Mouse (Mus musculus) hindbrain, postnatal 0 days (tissue): ENCODE results near the gene Tmed6. TPM values are rescaled to one million over a fixed set of nuclear protein-coding genes. Genes with fewer than 3 reads are reported as not detected.

Experiments used
- ATAC-seq: fragments of 200-750 bp; cut with Nextera tagmentation; 2 replicates; pipeline ENCODE4 v1.8.0; 2017; ENCODE audit warnings: mild to moderate bottlenecking, moderate TSS enrichment, moderate library complexity
- DNase-seq: peaks from one replicate; pipeline ENCODE4 v3.0.0-alpha.2; 2015; ENCODE audit warnings: low spot score
- H3K27ac ChIP-seq: fragments of 300-500 bp; sonication (generic); 2 replicates; pipeline ENCODE4 v1.5.1; 2014; ENCODE audit warnings: mild to moderate bottlenecking
- H3K27me3 ChIP-seq: fragments of 300-500 bp; sonication (generic); 2 replicates; pipeline ENCODE4 v1.6.1; 2014; ENCODE audit warnings: low read length, mixed read lengths; ENCODE audit not compliant: insufficient read depth
- H3K36me3 ChIP-seq: fragments of 300-500 bp; sonication (generic); 2 replicates; pipeline ENCODE4 v1.6.1; 2014; ENCODE audit warnings: low read length, mixed read lengths; ENCODE audit not compliant: insufficient read depth
- H3K4me1 ChIP-seq: fragments of 300-500 bp; sonication (generic); 2 replicates; pipeline ENCODE4 v1.6.1; 2014; ENCODE audit warnings: antibody characterized with exemption, low read length, mixed read lengths; ENCODE audit not compliant: insufficient read depth
- H3K4me2 ChIP-seq: fragments of 300-500 bp; sonication (generic); 2 replicates; pipeline ENCODE4 v1.6.1; 2014; ENCODE audit warnings: low read depth, mild to moderate bottlenecking, low read length, moderate library complexity, mixed read lengths
- H3K4me3 ChIP-seq: fragments of 300-500 bp; sonication (generic); 2 replicates; pipeline ENCODE4 v1.5.1; 2014; ENCODE audit warnings: low read length
- H3K9ac ChIP-seq: fragments of 300-500 bp; sonication (generic); replicated peaks from 2 replicates; pipeline ENCODE4 v1.6.1; 2014; ENCODE audit warnings: mild to moderate bottlenecking, low read length, moderate library complexity, mixed read lengths
- H3K9me3 ChIP-seq: fragments of 300-500 bp; sonication (generic); 2 replicates; pipeline ENCODE4 v1.6.1; 2016; ENCODE audit warnings: low read length, mixed read lengths
- CTCF ChIP-seq: IDR thresholded peaks from 2 replicates; pipeline ENCODE4 v1.5.1; 2016; ENCODE audit warnings: antibody characterized with exemption, control low read depth, low read depth
- WGBS: fragments of 180-500 bp; shearing (Covaris S2); extraction: QIAGEN DNeasy Blood & Tissue Kit; methylation state at CpG from one replicate; pipeline ENCODE4 v1.1.7; 2014; 5-methylcytosine and 5-hydroxymethylcytosine counted together
- polyA plus RNA-seq: library from polyadenylated mRNA; unstranded; fragments of >200 nt; fragmentation: Nextera tagmentation; extraction: Ambion mirVana; gene quantifications from 2 replicates; pipeline ENCODE4 v1.2.1, GENCODE M21; 2015
- total RNA-seq: library from RNA; depleted of rRNA; stranded (reverse); fragments of >200 nt; gene quantifications from 2 replicates; pipeline ENCODE4 v1.2.3, GENCODE M21; 2014; rRNA removed

Gene Tmed6
- total RNA-seq (not detected in 2 replicates), polyA plus RNA-seq (not detected in 2 replicates)

DNA sequence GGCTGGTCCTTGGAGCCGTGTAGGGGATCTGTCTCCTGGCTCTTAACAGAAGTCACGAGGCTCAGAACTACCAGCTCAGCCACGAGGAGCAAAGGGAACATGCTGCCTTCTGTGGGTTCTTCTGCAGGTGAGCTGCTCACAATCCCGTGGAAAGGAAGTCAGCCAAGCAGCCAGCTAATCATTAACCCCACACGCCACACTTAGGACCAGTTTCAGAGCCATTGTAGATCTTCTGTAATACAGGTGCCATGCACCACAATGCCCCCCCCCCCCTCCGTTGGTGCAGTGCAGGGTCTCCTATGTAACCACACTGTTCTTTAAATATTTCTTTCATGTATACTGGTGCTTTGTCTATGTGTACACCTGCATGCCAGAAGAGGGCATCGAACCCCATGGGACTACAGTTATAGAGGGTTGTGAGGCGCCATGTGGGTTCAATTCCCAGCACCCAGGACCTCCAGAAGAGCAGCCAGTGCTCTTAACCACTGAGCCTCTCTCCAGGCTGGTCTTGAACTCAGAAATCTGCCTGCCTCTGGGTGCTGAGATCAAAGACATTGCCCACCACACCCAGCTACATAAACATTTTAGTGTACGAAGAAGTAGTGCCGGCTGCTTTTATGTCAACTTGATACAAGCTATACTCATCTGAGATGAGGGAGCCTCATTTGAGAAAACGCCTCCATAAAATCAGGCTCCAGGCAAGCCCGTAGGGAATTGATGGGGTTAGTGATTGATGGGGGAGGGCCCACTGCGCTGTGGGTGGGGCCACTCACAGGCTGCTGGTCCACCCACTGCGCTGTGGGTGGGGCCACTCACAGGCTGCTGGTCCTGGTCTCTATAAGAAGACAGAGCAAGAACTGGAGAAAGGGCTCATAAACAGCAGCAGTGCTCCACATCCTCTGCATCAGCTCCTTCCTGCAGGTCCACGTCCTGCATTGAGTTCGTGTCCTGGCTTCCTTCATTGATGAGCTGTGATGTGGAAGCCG lies at the start of gene Tmed6:
Gene Tmed6, minus strand, starts transcription at position 134 of the 986 bp plus-strand sequence.
- no peak for ATAC-seq
- Histone ChIP-seq H3K4me3 (no peak within 1 kb of the TSS), H3K36me3 (peaks cover 13% of the 10 kb centered on the region), H3K27me3 (no peaks in the 10 kb centered on the region), H3K27ac (no peak within 1 kb of the TSS), H3K9me3 (no peaks in the 10 kb centered on the region), H3K4me1 (no peaks in the 10 kb centered on the region), H3K9ac (no peak within 1 kb of the TSS), H3K4me2 (no peak within 1 kb of the TSS)
- no peak for DNase-seq
- no peak for TF ChIP-seq CTCF
- WGBS: 63% methylated on average over 17 of the region's 17 CpGs

DNA sequence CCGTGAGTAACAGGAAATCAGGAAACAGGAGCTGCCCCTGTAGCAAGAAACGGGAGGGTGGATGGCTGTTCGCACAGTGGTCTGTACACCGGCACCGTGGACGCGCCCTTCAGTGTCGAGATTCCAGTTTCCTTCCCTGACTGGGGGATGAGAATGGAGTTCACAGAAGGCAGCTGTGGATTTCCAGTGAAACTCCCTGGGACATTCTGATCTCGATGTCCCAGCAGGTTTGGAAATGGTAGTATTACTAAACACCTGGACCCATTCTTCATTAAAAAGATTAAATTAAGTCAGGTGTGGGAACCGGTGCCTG lies 49.5 kb upstream of the Tmed6 start:
- TF ChIP-seq CTCF: no peak
- H3K27me3 ChIP-seq: no peaks in the 10 kb centered on the region
- DNase-seq (no peak), ATAC-seq (no peak)
- H3K36me3 ChIP-seq: no peaks in the 10 kb centered on the region
- H3K27ac ChIP-seq: no peak overlapping the region
- no peaks in the 10 kb centered on the region for H3K9me3 ChIP-seq
- no peak overlapping the region for H3K4me2 ChIP-seq
- H3K4me1 ChIP-seq: no peaks in the 10 kb centered on the region
- no peak overlapping the region for H3K9ac ChIP-seq
- H3K4me3 ChIP-seq: no peak overlapping the region
- WGBS: 82% methylated on average over 10 of the region's 10 CpGs

DNA sequence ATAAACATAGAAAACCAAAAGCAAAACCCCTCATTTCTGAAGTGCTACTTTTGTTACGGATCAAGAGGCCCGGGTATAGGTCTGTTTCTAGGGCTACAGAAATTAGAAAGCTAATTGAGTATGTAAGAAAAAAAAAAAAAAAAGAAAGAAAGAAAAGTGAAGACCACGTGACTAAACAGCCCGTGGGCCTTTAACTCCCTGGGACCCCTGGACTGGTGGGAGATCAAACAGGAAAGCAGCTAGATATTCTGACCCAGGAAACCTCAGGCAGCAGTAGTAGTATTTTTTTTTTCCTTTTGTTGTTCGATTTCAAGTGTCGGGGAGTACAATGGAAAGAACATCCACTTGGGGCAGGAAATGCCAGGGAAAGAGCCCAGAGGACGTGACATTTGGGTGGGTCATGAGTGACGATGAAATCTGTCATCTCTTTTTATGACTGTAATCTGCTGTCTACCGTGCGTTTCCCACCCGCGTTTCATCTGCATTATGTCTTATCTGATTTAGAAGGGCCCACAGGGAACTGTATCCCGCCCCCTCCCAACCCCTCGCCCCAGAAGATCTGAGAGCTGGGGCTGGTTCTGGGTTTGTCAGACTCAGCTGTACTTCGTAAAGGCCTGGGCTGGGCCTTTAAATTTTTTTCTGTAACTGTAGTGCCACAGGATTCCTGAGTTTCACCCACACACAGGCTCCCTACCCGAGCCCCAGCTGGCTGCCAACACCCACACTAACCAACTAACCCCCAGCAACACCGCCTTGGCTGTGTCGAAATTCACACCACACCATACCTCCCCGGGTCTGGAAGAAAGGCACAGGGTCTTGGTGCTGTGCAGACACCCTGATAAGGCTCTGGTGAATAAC lies 48.9 kb upstream of the Tmed6 start:
- Histone ChIP-seq H3K4me2 (no peak overlapping the region), H3K4me3 (no peak overlapping the region), H3K27me3 (no peaks in the 10 kb centered on the region), H3K36me3 (no peaks in the 10 kb centered on the region), H3K27ac (no peak overlapping the region), H3K9me3 (no peaks in the 10 kb centered on the region), H3K9ac (no peak overlapping the region), H3K4me1 (no peaks in the 10 kb centered on the region)
- WGBS: 51% methylated on average over 19 of the region's 19 CpGs
- TF ChIP-seq CTCF: no peak
- no peak for DNase-seq
- ATAC-seq: no peak

DNA sequence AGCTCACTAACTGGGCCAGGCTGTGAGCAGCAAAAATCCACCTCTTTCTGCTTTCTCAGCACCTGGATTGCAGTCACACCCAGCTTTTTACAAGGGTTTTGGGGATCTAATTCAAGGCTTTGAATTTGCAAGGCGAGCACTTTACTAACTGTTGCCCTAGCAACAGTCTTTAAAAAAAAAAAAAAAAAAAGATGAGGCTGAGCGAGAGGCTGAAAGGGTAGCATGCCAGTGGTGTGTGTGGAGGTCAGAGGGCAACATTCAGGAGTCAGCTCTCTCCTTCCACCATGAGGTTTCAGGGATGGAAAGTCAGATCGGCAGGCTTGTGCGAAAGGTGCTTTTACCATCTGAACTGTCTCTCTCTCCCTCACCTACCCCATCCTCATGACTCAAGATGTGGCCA lies 47.8 kb upstream of the Tmed6 start:
- Histone ChIP-seq H3K27me3 (no peaks in the 10 kb centered on the region), H3K4me2 (no peak overlapping the region), H3K36me3 (no peaks in the 10 kb centered on the region), H3K4me1 (no peaks in the 10 kb centered on the region), H3K27ac (no peak overlapping the region), H3K9me3 (no peaks in the 10 kb centered on the region), H3K4me3 (no peak overlapping the region), H3K9ac (no peak overlapping the region)
- 63% methylated on average over 3 of the region's 4 CpGs for WGBS
- DNase-seq (no peak), ATAC-seq (no peak)
- no peak for TF ChIP-seq CTCF

DNA sequence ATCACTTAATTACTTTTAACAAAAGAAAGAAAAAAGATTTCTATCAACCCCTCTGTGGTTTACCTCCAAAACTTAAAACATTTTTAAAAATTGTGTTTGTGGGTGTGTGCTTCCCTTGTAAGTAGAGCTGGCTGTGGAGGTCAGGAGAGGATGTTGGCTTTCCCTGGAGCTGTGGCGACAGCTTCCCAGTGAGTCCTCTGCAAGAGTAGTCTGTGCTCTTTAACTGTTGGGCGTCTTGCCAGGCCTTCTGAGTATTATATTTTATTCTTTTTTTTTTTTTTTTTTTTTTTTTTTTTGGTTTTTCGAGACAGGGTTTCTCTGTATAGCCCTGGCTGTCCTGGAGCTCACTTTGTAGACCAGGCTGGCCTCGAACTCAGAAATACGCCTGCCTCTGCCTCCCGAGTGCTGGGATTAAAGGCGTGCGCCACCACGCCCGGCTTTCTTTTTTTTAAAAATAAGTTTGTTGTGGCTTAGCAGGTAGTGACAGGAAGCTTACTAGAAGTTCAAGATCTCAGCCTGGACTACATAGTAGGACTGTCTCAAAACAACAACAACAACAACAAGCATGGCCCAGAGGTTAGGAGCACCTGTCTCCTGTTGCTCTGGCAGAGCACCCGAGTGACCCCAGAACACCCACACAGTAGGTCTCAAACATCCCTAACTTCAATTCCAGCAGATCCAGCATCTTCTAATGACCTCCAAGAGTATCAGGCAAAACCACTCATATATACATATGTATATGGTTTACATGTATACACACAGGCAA lies 46.1 kb upstream of the Tmed6 start:
- no peaks in the 10 kb centered on the region for H3K27me3 ChIP-seq
- TF ChIP-seq CTCF: no peak
- no peaks in the 10 kb centered on the region for H3K4me1 ChIP-seq
- H3K4me3 ChIP-seq: no peak overlapping the region
- H3K27ac ChIP-seq: no peak overlapping the region
- 86% methylated on average over 10 of the region's 11 CpGs for WGBS
- ATAC-seq (no peak), DNase-seq (no peak)
- no peak overlapping the region for H3K9ac ChIP-seq
- no peak overlapping the region for H3K4me2 ChIP-seq
- no peaks in the 10 kb centered on the region for H3K9me3 ChIP-seq
- no peaks in the 10 kb centered on the region for H3K36me3 ChIP-seq

DNA sequence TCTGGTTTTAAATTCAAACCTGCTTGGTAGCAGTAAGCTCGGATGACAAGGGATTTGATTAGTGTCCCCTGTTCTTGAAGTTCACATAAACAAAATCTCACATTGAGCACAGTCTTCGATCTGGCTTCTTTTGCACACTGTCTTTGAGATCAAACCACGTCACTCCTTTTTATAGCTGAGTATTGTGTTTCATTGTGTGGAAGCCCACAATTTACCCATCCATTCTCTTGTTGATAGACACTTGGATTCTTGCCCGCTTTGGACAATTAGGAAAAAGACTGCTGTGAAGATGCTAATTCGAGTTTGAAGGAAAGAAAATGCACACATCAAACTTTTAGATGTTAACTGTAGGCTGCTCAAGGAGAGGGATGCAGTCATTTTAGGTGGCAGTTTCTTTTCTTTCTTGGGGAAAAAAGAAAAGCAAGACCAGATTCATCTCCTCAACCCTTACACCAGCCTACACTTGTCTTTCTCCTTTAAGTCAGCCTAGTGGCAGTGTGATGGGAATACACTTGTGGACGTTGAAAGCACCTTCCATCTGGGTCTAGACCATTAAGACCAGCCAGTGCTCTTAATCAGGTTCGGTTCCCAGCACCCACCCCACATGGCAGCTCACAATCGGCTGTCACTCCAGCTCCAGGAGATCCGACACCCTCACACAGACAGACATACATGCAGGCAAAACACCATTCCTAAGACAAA lies 45.3 kb upstream of the Tmed6 start:
- no peak overlapping the region for H3K4me3 ChIP-seq
- WGBS: 45% methylated on average over 9 of the region's 9 CpGs
- no peaks in the 10 kb centered on the region for H3K4me1 ChIP-seq
- no peaks in the 10 kb centered on the region for H3K27me3 ChIP-seq
- no peak for TF ChIP-seq CTCF
- no peaks in the 10 kb centered on the region for H3K36me3 ChIP-seq
- no peak for ATAC-seq
- H3K9me3 ChIP-seq: no peaks in the 10 kb centered on the region
- H3K4me2 ChIP-seq: no peak overlapping the region
- DNase-seq: no peak
- no peak overlapping the region for H3K27ac ChIP-seq
- no peak overlapping the region for H3K9ac ChIP-seq
